23 mouse cellular contexts compared by ENCODE assay signal in the genomic region with DNA sequence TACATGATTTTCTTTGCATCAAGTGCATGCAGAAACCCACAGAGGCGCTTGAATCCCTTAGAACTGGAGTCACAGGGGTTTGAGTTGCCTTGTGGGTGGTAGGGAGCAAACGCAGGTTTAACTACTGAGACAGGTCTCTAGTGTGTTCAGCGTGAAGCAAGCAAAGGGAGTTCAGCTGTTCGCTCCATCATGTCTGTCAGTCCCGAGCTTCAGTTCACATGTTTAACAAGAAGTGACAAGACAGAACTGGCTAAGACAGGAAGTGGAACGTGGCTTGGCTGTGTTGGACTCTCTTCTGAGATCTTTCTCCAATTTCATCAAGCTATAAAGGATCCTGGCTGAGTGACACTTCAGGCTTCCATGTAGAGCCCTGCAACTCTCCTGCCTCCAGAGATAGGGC.
DNase-seq lines count a peak whose midpoint lies in the region; ATAC-seq lines count a peak whose summit lies in the region.
"Had no signal": no experiment of that assay in that cellular context is flagged by ENCODE, and none has a peak within 500 bp of the region (broad histone marks: within the 10 kb centered on the region; RNA-seq: fewer than 3 reads in every experiment).

No protein-coding gene starts in this region.

- H3K9ac ChIP-seq in limb, embryonic 13.5 days = no peak overlapping the region
- no peak overlapping the region for H3K9ac ChIP-seq in embryonic facial prominence, embryonic 14.5 days (ENCODE audit: low read depth, low read length)
- H3K9ac ChIP-seq: embryonic facial prominence, embryonic 12.5 days; forebrain, postnatal 0 days; hindbrain, embryonic 12.5 days; limb, embryonic 15.5 days; liver, embryonic 15.5 days; midbrain, embryonic 13.5 days had no signal

- H3K4me1 ChIP-seq in limb, embryonic 13.5 days = 0 out of 2 replicates have a peak, but pooled peaks cover 3% of the 10 kb centered on the region
- no peaks in the 10 kb centered on the region for H3K4me1 ChIP-seq in limb, embryonic 10.5 days
- H3K4me1 ChIP-seq in embryonic facial prominence, embryonic 14.5 days (ENCODE audit: control insufficient read depth, insufficient read depth, low read length) = 0 out of 2 replicates have a peak, but pooled peaks cover 6% of the 10 kb centered on the region
- H3K4me1 ChIP-seq: hindbrain, embryonic 12.5 days; liver, embryonic 15.5 days; midbrain, embryonic 13.5 days had no signal

- no peaks in the 10 kb centered on the region for H3K9me3 ChIP-seq in limb, embryonic 13.5 days
- no peaks in the 10 kb centered on the region for H3K9me3 ChIP-seq in limb, embryonic 10.5 days (replicated peaks)
- no peaks in the 10 kb centered on the region for H3K9me3 ChIP-seq in embryonic facial prominence, embryonic 14.5 days (ENCODE audit: control insufficient read depth, low read length)
- H3K9me3 ChIP-seq: embryonic facial prominence, embryonic 12.5 days; G1E; hindbrain, embryonic 12.5 days; limb, embryonic 15.5 days; liver, embryonic 15.5 days; midbrain, embryonic 13.5 days had no signal

- H3K4me3 ChIP-seq in limb, embryonic 13.5 days = no peak overlapping the region
- H3K4me3 ChIP-seq in limb, embryonic 10.5 days = no peak overlapping the region
- H3K4me3 ChIP-seq in embryonic facial prominence, embryonic 14.5 days (ENCODE audit: low read depth, low read length) = no peak overlapping the region
- H3K4me3 ChIP-seq: embryonic facial prominence, embryonic 12.5 days; hindbrain, embryonic 12.5 days; limb, embryonic 15.5 days; liver, embryonic 15.5 days; midbrain, embryonic 13.5 days had no signal

- 68% methylated on average over 6 of the region's 6 CpGs for WGBS in limb, embryonic 13.5 days
- 88% methylated on average over 6 of the region's 6 CpGs for WGBS in limb, embryonic 10.5 days
- 48% methylated on average over 6 of the region's 6 CpGs for WGBS in embryonic facial prominence, embryonic 14.5 days

- DNase-seq in gastrocnemius, adult 18-20 months (ENCODE audit: low spot score) = peak; percentile 64
- no peak for DNase-seq in gastrocnemius, postnatal 10 days
- no peak for DNase-seq in limb, embryonic 10.5 days (ENCODE audit: low spot score)
- DNase-seq in embryonic facial prominence, embryonic 14.5 days (ENCODE audit: low spot score) = peak; percentile 72
- DNase-seq in skeletal muscle tissue, adult 2 months (ENCODE audit: low read depth, low spot score) = peak; percentile 58
- DNase-seq in left cerebral cortex, adult 18-20 months (ENCODE audit: low spot score in 2 of 2) = no peak
- DNase-seq in left cerebral cortex, adult 8-10 months (ENCODE audit: low spot score in 2 of 2) = no peak
- DNase-seq: adrenal gland, postnatal 10 days; cerebellum, postnatal 25 days; forebrain, postnatal 0 days; kidney, adult 18-20 months; kidney, postnatal 36 days; lung, postnatal 4 days; right cerebral cortex, postnatal 14 days had no signal

- no peak overlapping the region for H3K4me2 ChIP-seq in limb, embryonic 13.5 days (replicated peaks)
- no peak overlapping the region for H3K4me2 ChIP-seq in embryonic facial prominence, embryonic 14.5 days (ENCODE audit: low read depth, low read length)
- H3K4me2 ChIP-seq: embryonic facial prominence, embryonic 12.5 days; heart, embryonic 11.5 days; hindbrain, embryonic 12.5 days; limb, embryonic 15.5 days; liver, embryonic 15.5 days; midbrain, embryonic 13.5 days had no signal

- ATAC-seq in limb, embryonic 13.5 days (ENCODE audit: low FRiP score, low read depth) = 0 out of 2 replicates have a peak, but pooled peaks have one; percentile 24
- peak; percentile 70; the same call in 1 of the 2 replicates for ATAC-seq in embryonic facial prominence, embryonic 14.5 days (ENCODE audit: low read depth)
- ATAC-seq: activated CD4-positive, CD25-positive, alpha-beta regulatory T cell, adult 4 months; midbrain, embryonic 13.5 days had no signal

- no peaks in the 10 kb centered on the region for H3K36me3 ChIP-seq in limb, embryonic 13.5 days
- no peaks in the 10 kb centered on the region for H3K36me3 ChIP-seq in limb, embryonic 10.5 days
- H3K36me3 ChIP-seq in embryonic facial prominence, embryonic 14.5 days (ENCODE audit: control insufficient read depth, insufficient read depth, low read length) = no peaks in the 10 kb centered on the region
- H3K36me3 ChIP-seq: embryonic facial prominence, embryonic 12.5 days; G1E; hindbrain, embryonic 12.5 days; limb, embryonic 15.5 days; liver, embryonic 15.5 days; midbrain, embryonic 13.5 days had no signal

- H3K27me3 ChIP-seq in limb, embryonic 13.5 days = no peaks in the 10 kb centered on the region
- no peaks in the 10 kb centered on the region for H3K27me3 ChIP-seq in limb, embryonic 10.5 days (ENCODE audit: low read depth, poor library complexity, severe bottlenecking)
- no peaks in the 10 kb centered on the region for H3K27me3 ChIP-seq in embryonic facial prominence, embryonic 14.5 days (replicated peaks; ENCODE audit: control insufficient read depth, insufficient read depth, low read length)
- H3K27me3 ChIP-seq: embryonic facial prominence, embryonic 12.5 days; hindbrain, embryonic 12.5 days; limb, embryonic 15.5 days; liver, embryonic 15.5 days; midbrain, embryonic 13.5 days had no signal

- H3K27ac ChIP-seq in limb, embryonic 13.5 days = no peak overlapping the region
- no peak overlapping the region for H3K27ac ChIP-seq in limb, embryonic 10.5 days
- no peak overlapping the region for H3K27ac ChIP-seq in embryonic facial prominence, embryonic 14.5 days (replicated peaks; ENCODE audit: low read depth, low read length)
- H3K27ac ChIP-seq: liver, embryonic 15.5 days; midbrain, embryonic 13.5 days had no signal

Comparison
In these comparisons a context has a peak if more than half of its experiments do, and no peak if none do; other contexts are left out.
1. DNase-seq: peak in gastrocnemius, adult 18-20 months (single experiment), embryonic facial prominence, embryonic 14.5 days (single experiment) and skeletal muscle tissue, adult 2 months (single experiment); none in gastrocnemius, postnatal 10 days (single experiment), limb, embryonic 10.5 days (single experiment), left cerebral cortex, adult 18-20 months (0 of 2) and left cerebral cortex, adult 8-10 months (0 of 2).